Mouse (Mus musculus): ENCODE results near the gene Ccdc65. TPM values are rescaled to one million over a fixed set of nuclear protein-coding genes. Genes with fewer than 3 reads are reported as not detected.
"Not testable (repeated sequence)": the region's sequence is repeated elsewhere in the genome, so short reads cannot be mapped to it uniquely, and the experiment has no call there.

The Ccdc65 gene
- polyA plus RNA-seq, 1 experiment from 2014 or later = 0.33 TPM

GRCm38 (mm10) chr15:98740219-98740618, 32.2 kb downstream of the Ccdc65 start:
- 87% methylated on average over 8 of the region's 8 CpGs for WGBS
- H3K9ac ChIP-seq = no peak overlapping the region
- H3K4me2 ChIP-seq = no peak overlapping the region
- H3K36me3 ChIP-seq = peaks cover 64% of the 10 kb centered on the region
- H3K4me3 ChIP-seq = no peak overlapping the region
- H3K9me3 ChIP-seq (replicated peaks) = no peaks in the 10 kb centered on the region
- H3K4me1 ChIP-seq (replicated peaks) = peaks cover 10% of the 10 kb centered on the region
- no peak overlapping the region for H3K27ac ChIP-seq (ENCODE audit: poor library complexity, severe bottlenecking)
- no peaks in the 10 kb centered on the region for H3K27me3 ChIP-seq (replicated peaks)
- ATAC-seq (ENCODE audit: insufficient number of reproducible peaks, low FRiP score) = no peak

- no peak overlapping the region for H3K4me3 ChIP-seq
- H3K36me3 ChIP-seq = peaks cover 47% of the 10 kb centered on the region
- peaks cover 30% of the 10 kb centered on the region for H3K4me1 ChIP-seq (replicated peaks)
- no peaks in the 10 kb centered on the region for H3K27me3 ChIP-seq (replicated peaks)
- no peaks in the 10 kb centered on the region for H3K9me3 ChIP-seq (replicated peaks)
- no peak overlapping the region for H3K27ac ChIP-seq (ENCODE audit: poor library complexity, severe bottlenecking)
- no peak overlapping the region for H3K9ac ChIP-seq
- no peak for ATAC-seq (ENCODE audit: insufficient number of reproducible peaks, low FRiP score)
- WGBS = 75% methylated on average over 8 of the region's 8 CpGs
- H3K4me2 ChIP-seq = no peak overlapping the region
Observed at GRCm38 (mm10) chr15:98742766-98743428, 34.9 kb downstream of the Ccdc65 start.

GRCm38 (mm10) chr15:98743863-98744262, 35.9 kb downstream of the Ccdc65 start:
- not testable (repeated sequence) for H3K9ac ChIP-seq; H3K27ac ChIP-seq (ENCODE audit: poor library complexity, severe bottlenecking); ATAC-seq (ENCODE audit: insufficient number of reproducible peaks, low FRiP score); H3K4me2 ChIP-seq; H3K9me3 ChIP-seq (replicated peaks); H3K27me3 ChIP-seq (replicated peaks); H3K4me3 ChIP-seq
- H3K4me1 ChIP-seq (replicated peaks) = peaks cover 30% of the 10 kb centered on the region
- WGBS = 80% methylated on average over 3 of the region's 3 CpGs
- H3K36me3 ChIP-seq = peaks cover 42% of the 10 kb centered on the region

- no peaks in the 10 kb centered on the region for H3K9me3 ChIP-seq (replicated peaks)
- H3K4me3 ChIP-seq = no peak overlapping the region
- ATAC-seq (ENCODE audit: insufficient number of reproducible peaks, low FRiP score) = no peak
- no peaks in the 10 kb centered on the region for H3K27me3 ChIP-seq (replicated peaks)
- H3K9ac ChIP-seq = no peak overlapping the region
- no peak overlapping the region for H3K27ac ChIP-seq (ENCODE audit: poor library complexity, severe bottlenecking)
- WGBS = 65% methylated on average over 10 of the region's 10 CpGs
- peaks cover 30% of the 10 kb centered on the region for H3K4me1 ChIP-seq (replicated peaks)
- peaks cover 20% of the 10 kb centered on the region for H3K36me3 ChIP-seq
- H3K4me2 ChIP-seq = no peak overlapping the region
Observed at GRCm38 (mm10) chr15:98746344-98746965, 38.4 kb downstream of the Ccdc65 start.

- Histone ChIP-seq H3K27ac (ENCODE audit: poor library complexity, severe bottlenecking) (no peak overlapping the region), H3K4me1 (replicated peaks) (peaks cover 30% of the 10 kb centered on the region), H3K9me3 (replicated peaks) (no peaks in the 10 kb centered on the region), H3K4me2 (no peak overlapping the region), H3K27me3 (replicated peaks) (no peaks in the 10 kb centered on the region), H3K4me3 (no peak overlapping the region), H3K9ac (no peak overlapping the region), H3K36me3 (peaks cover 12% of the 10 kb centered on the region)
- ATAC-seq (ENCODE audit: insufficient number of reproducible peaks, low FRiP score) = no peak
- WGBS = 84% methylated on average over 6 of the region's 6 CpGs
Observed at GRCm38 (mm10) chr15:98747296-98747695, 39.3 kb downstream of the Ccdc65 start.

GRCm38 (mm10) chr15:98749093-98749492, 41.1 kb downstream of the Ccdc65 start:
- no peaks in the 10 kb centered on the region for H3K27me3 ChIP-seq (replicated peaks)
- WGBS = 95% methylated on average over 2 of the region's 2 CpGs
- H3K4me3 ChIP-seq = no peak overlapping the region

GRCm38 (mm10) chr15:98753021-98753423, 45.0 kb downstream of the Ccdc65 start:
- Histone ChIP-seq H3K36me3 (peaks cover 22% of the 10 kb centered on the region), H3K27ac (ENCODE audit: poor library complexity, severe bottlenecking) (no peak overlapping the region), H3K4me3 (no peak overlapping the region), H3K27me3 (replicated peaks) (no peaks in the 10 kb centered on the region), H3K4me1 (replicated peaks) (0 out of 2 replicates have a peak, but pooled peaks cover 11% of the 10 kb centered on the region), H3K4me2 (no peak overlapping the region), H3K9ac (no peak overlapping the region), H3K9me3 (replicated peaks) (no peaks in the 10 kb centered on the region)
- 55% methylated on average over 8 of the region's 8 CpGs for WGBS
- ATAC-seq (ENCODE audit: insufficient number of reproducible peaks, low FRiP score) = no peak

More at GRCm38 (mm10) chr15:98749093-98749492, 41.1 kb downstream of the Ccdc65 start:
- ATAC-seq (ENCODE audit: insufficient number of reproducible peaks, low FRiP score) = no peak
- Histone ChIP-seq H3K9me3 (replicated peaks) (no peaks in the 10 kb centered on the region), H3K4me2 (no peak overlapping the region), H3K9ac (no peak overlapping the region), H3K27ac (ENCODE audit: poor library complexity, severe bottlenecking) (no peak overlapping the region), H3K36me3 (peaks cover 4% of the 10 kb centered on the region; the same call in 1 of the 2 replicates), H3K4me1 (replicated peaks) (peaks cover 36% of the 10 kb centered on the region)

- ATAC-seq (ENCODE audit: insufficient number of reproducible peaks, low FRiP score) = no peak
- peaks cover 32% of the 10 kb centered on the region for H3K36me3 ChIP-seq
- H3K4me3 ChIP-seq = no peak overlapping the region
- no peaks in the 10 kb centered on the region for H3K9me3 ChIP-seq (replicated peaks)
- no peak overlapping the region for H3K27ac ChIP-seq (ENCODE audit: poor library complexity, severe bottlenecking)
- no peak overlapping the region for H3K9ac ChIP-seq
- no peaks in the 10 kb centered on the region for H3K27me3 ChIP-seq (replicated peaks)
- whole genome bisulfite sequencing = 62% methylated on average over 2 of the region's 2 CpGs
- H3K4me1 ChIP-seq (replicated peaks) = 0 out of 2 replicates have a peak, but pooled peaks cover 11% of the 10 kb centered on the region
- H3K4me2 ChIP-seq = no peak overlapping the region
Observed at GRCm38 (mm10) chr15:98754125-98754524, 46.1 kb downstream of the Ccdc65 start.

GRCm38 (mm10) chr15:98762201-98762621, 54.2 kb downstream of the Ccdc65 start:
- Histone ChIP-seq H3K4me2 (peak overlapping the region; percentile 87), H3K27me3 (replicated peaks) (peaks cover 13% of the 10 kb centered on the region), H3K9me3 (replicated peaks) (no peaks in the 10 kb centered on the region), H3K4me1 (replicated peaks) (peaks cover 16% of the 10 kb centered on the region), H3K4me3 (peak overlapping the region; percentile 87), H3K27ac (ENCODE audit: poor library complexity, severe bottlenecking) (peak overlapping the region; percentile 66), H3K36me3 (peaks cover 23% of the 10 kb centered on the region), H3K9ac (peak overlapping the region; percentile 90)
- peak; percentile 81 for ATAC-seq (ENCODE audit: insufficient number of reproducible peaks, low FRiP score)
- under 1% methylated on average over 24 of the region's 24 CpGs for WGBS

- under 1% methylated on average over 75 of the region's 76 CpGs for WGBS
- Histone ChIP-seq H3K27ac (ENCODE audit: poor library complexity, severe bottlenecking) (peak within 1 kb of the TSS; percentile 66), H3K9ac (peak within 1 kb of the TSS; percentile 90), H3K4me1 (replicated peaks) (peaks cover 16% of the 10 kb centered on the region), H3K9me3 (replicated peaks) (no peaks in the 10 kb centered on the region), H3K4me3 (peak within 1 kb of the TSS; percentile 87), H3K27me3 (replicated peaks) (peaks cover 16% of the 10 kb centered on the region), H3K4me2 (peak within 1 kb of the TSS; percentile 87), H3K36me3 (peaks cover 22% of the 10 kb centered on the region)
- peak; percentile 95 for ATAC-seq (ENCODE audit: insufficient number of reproducible peaks, low FRiP score)
Observed at GRCm38 (mm10) chr15:98762670-98763529, 54.9 kb downstream of the Ccdc65 start, which contains the start of gene Arf3. Gene Arf3 (minus strand): TSS chr15:98763214.

GRCm38 (mm10) chr15:98765929-98766328, 57.9 kb downstream of the Ccdc65 start:
- no peaks in the 10 kb centered on the region for H3K9me3 ChIP-seq (replicated peaks)
- H3K27me3 ChIP-seq (replicated peaks) = peaks cover 43% of the 10 kb centered on the region
- no peak for ATAC-seq (ENCODE audit: insufficient number of reproducible peaks, low FRiP score)
- H3K4me3 ChIP-seq = no peak overlapping the region
- H3K4me2 ChIP-seq = no peak overlapping the region
- H3K4me1 ChIP-seq (replicated peaks) = peaks cover 16% of the 10 kb centered on the region
- no peak overlapping the region for H3K27ac ChIP-seq (ENCODE audit: poor library complexity, severe bottlenecking)
- H3K36me3 ChIP-seq = no peaks in the 10 kb centered on the region
- no peak overlapping the region for H3K9ac ChIP-seq
- WGBS = 66% methylated on average over 4 of the region's 4 CpGs

Measured in heart, embryonic 12.5 days (tissue).